Mouse (Mus musculus) induced T-regulatory cell, adult 2 months (primary cell): ENCODE data around the gene Krtcap3.

Source experiments
- DNase-seq: peaks from one replicate; pipeline ENCODE4 v3.0.0-alpha.2; 2012; ENCODE audit warnings: low read depth

Gene Krtcap3

DNA sequence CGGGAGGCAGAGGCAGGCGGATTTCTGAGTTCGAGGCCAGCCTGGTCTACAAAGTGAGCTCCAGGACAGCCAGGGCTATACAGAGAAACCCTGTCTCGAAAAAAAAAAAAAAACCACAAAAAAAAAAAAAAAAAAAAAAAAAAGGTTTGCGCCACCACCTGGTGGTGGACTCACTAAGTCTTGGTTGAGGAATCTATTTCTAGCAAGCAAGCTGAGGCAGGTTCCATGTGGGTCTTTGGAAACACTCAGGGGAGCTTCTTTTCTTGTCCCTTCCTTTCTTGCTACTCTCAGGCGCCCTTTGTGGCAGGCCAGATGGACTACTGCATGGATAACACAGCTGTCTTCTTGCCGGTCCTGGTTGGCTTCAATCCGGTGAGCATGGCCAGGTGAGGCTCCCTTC, 50.4 kb downstream of the Krtcap3 start:
- DNase-seq: peak; percentile 21
